Mouse (Mus musculus) ES-E14 (cell line): ENCODE results near the gene Med18. TPM values are rescaled to one million over a fixed set of nuclear protein-coding genes. Genes with fewer than 3 reads are reported as not detected.
A peak's percentile ranks its signal among the peaks of the same experiment; 100 is the strongest.

Experiments used
- DNase-seq: peaks from one replicate; pipeline ENCODE4 v3.0.0-alpha.2; 2013; ENCODE audit warnings: low read depth, low spot score
- H3K27ac ChIP-seq: 2 replicates; pipeline ENCODE4 v1.5.1; 2012; ENCODE audit warnings: low read depth, mild to moderate bottlenecking, low read length, moderate library complexity, mixed read lengths; ENCODE audit not compliant: poor library complexity, insufficient read depth, severe bottlenecking
- H3K36me3 ChIP-seq: 2 replicates; pipeline ENCODE4 v1.6.1; 2012; ENCODE audit warnings: mild to moderate bottlenecking, low read length, moderate library complexity, mixed read lengths; ENCODE audit not compliant: control insufficient read depth, poor library complexity, insufficient read depth, severe bottlenecking
- H3K4me1 ChIP-seq, 2 experiments: fragments of 150-350 bp in 1 of 2; sonication (generic) in 1 of 2; 2 replicates each; pipeline ENCODE4 v1.6.1; 2012; ENCODE audit warnings: low read length in 2 of 2, mild to moderate bottlenecking in 1 of 2, mixed read lengths in 1 of 2; ENCODE audit not compliant: control insufficient read depth in 2 of 2, insufficient read depth in 2 of 2, poor library complexity in 1 of 2
- H3K4me3 ChIP-seq, 2 experiments: fragments of 150-350 bp in 1 of 2; sonication (generic) in 1 of 2; 2 replicates each; pipeline ENCODE4 v1.5.1; 2012; ENCODE audit warnings: low read length in 2 of 2, low read depth in 1 of 2, mild to moderate bottlenecking in 1 of 2, mixed read lengths in 1 of 2; ENCODE audit not compliant: insufficient read depth in 1 of 2, poor library complexity in 1 of 2, severe bottlenecking in 1 of 2
- H3K9ac ChIP-seq: 2 replicates; pipeline ENCODE4 v1.6.1; 2012; ENCODE audit warnings: low read depth, mild to moderate bottlenecking, low read length, mixed read lengths; ENCODE audit not compliant: poor library complexity, insufficient read depth, severe bottlenecking
- H3K9me3 ChIP-seq: fragments of 150-350 bp; sonication (generic); 2 replicates; pipeline ENCODE4 v1.6.1; 2012; ENCODE audit warnings: low read depth, mild to moderate bottlenecking, low read length; ENCODE audit not compliant: control insufficient read depth, insufficient read depth
- CHD2 ChIP-seq: IDR thresholded peaks from 2 replicates; pipeline ENCODE4 v1.6.1; 2014; ENCODE audit warnings: mild to moderate bottlenecking, low read depth, low read length, inconsistent platforms
- HCFC1 ChIP-seq: IDR thresholded peaks from 2 replicates; pipeline ENCODE4 v1.6.1; 2012; ENCODE audit warnings: low read length, inconsistent platforms, borderline replicate concordance; ENCODE audit not compliant: insufficient read depth
- MAFK ChIP-seq: IDR thresholded peaks from 2 replicates; pipeline ENCODE4 v1.6.1; 2014; ENCODE audit warnings: mild to moderate bottlenecking, low read depth, low read length, inconsistent platforms; ENCODE audit not compliant: insufficient read depth
- ZC3H11A ChIP-seq: IDR thresholded peaks from 2 replicates; pipeline ENCODE4 v1.6.1; 2012; ENCODE audit warnings: low read depth, mild to moderate bottlenecking, inconsistent platforms, low read length, borderline replicate concordance
- ZNF384 ChIP-seq: IDR thresholded peaks from 2 replicates; pipeline ENCODE4 v1.6.1; 2012; ENCODE audit warnings: low read depth, low read length, inconsistent platforms
- in situ Hi-C, 2 experiments: fragments of 600-800 bp; cut with MboI; formaldehyde crosslinking; loops; one replicate each; pipeline ENCODE4 v1.15.1; 2025; ENCODE audit warnings: low sequenced_read_pairs in 2 of 2, inconsistent platforms in 1 of 2; ENCODE audit not compliant: unreplicated experiment in 2 of 2
- total RNA-seq: library from RNA; depleted of rRNA; stranded (reverse); fragments of 300-350 nt; gene quantifications from 2 replicates; pipeline ENCODE4 v1.2.3, GENCODE M21; 2012; rRNA removed

Gene Med18
- total RNA-seq = 29.7 and 32.8 TPM in 2 replicates

- in situ Hi-C loops = no loop called here
Observed at GRCm38 (mm10) chr4:132463430-132464254, at the start of gene Med18. TSS of gene Med18 (minus strand) at chr4:132463921.

GRCm38 (mm10) chr4:132512080-132512479 lies 48.4 kb upstream of the Med18 start:
- TF ChIP-seq HCFC1 (no peak), ZC3H11A (no peak), MAFK (no peak), CHD2 (no peak), ZNF384 (no peak)
- Histone ChIP-seq H3K36me3 (peaks cover 2% of the 10 kb centered on the region; the same call in 1 of the 2 replicates), H3K9me3 (no peaks in the 10 kb centered on the region), H3K4me1 (peaks cover 7 to 10% of the 10 kb centered on the region in 2 experiments), H3K4me3 (no peak overlapping the region), H3K9ac (no peak overlapping the region), H3K27ac (no peak overlapping the region)
- in situ Hi-C loops = no loop called here
- DNase-seq = no peak

More at GRCm38 (mm10) chr4:132463430-132464254, at the start of gene Med18:
- peak; percentile 86 for DNase-seq
- peak within 1 kb of the TSS; percentile 92 for H3K9ac ChIP-seq
- peak within 1 kb of the TSS; percentile 92 to 94 for H3K4me3 ChIP-seq
- peak; percentile 64; the same call in 1 of the 2 replicates for TF ChIP-seq HCFC1
- TF ChIP-seq ZNF384 = peak; percentile 95
- TF ChIP-seq MAFK = no peak
- H3K27ac ChIP-seq = peak within 1 kb of the TSS; percentile 55; the same call in 1 of the 2 replicates
- peaks cover 14% of the 10 kb centered on the region for H3K36me3 ChIP-seq
- no peaks in the 10 kb centered on the region for H3K9me3 ChIP-seq
- H3K4me1 ChIP-seq = peaks cover 8 to 13% of the 10 kb centered on the region in 2 experiments; a peak in 3 of 4 replicates

- Histone ChIP-seq H3K4me1 (peaks cover 7 to 10% of the 10 kb centered on the region in 2 experiments; a peak in 3 of 4 replicates), H3K9me3 (no peaks in the 10 kb centered on the region), H3K9ac (peak within 1 kb of the TSS; percentile 99), H3K27ac (peak within 1 kb of the TSS; percentile 97), H3K4me3 (peak within 1 kb of the TSS; percentile 99), H3K36me3 (peaks cover 2% of the 10 kb centered on the region; the same call in 1 of the 2 replicates)
- TF ChIP-seq CHD2 (no peak), HCFC1 (peak; percentile 84)
- DNase-seq = peak; percentile 97
- in situ Hi-C loops = no loop called here
Observed at GRCm38 (mm10) chr4:132510352-132510798, 46.7 kb upstream of the Med18 start, which contains the start of gene Sesn2. TSS of gene Sesn2 (minus strand) at chr4:132510501.

GRCm38 (mm10) chr4:132509621-132510296 lies 46.0 kb upstream of the Med18 start:
- in situ Hi-C loops = no loop called here

More at GRCm38 (mm10) chr4:132509621-132510296, 46.0 kb upstream of the Med18 start:
- Histone ChIP-seq H3K9ac (peak overlapping the region; percentile 99), H3K36me3 (peaks cover 2% of the 10 kb centered on the region; the same call in 1 of the 2 replicates), H3K9me3 (no peaks in the 10 kb centered on the region), H3K4me3 (peak overlapping the region; percentile 99), H3K27ac (peak overlapping the region; percentile 97), H3K4me1 (peaks cover 7 to 10% of the 10 kb centered on the region in 2 experiments; a peak in 3 of 4 replicates)
- DNase-seq = peak; percentile 87
- no peak for TF ChIP-seq ZNF384
- no peak for TF ChIP-seq CHD2
- no peak for TF ChIP-seq MAFK
- TF ChIP-seq HCFC1 = no peak; the same call in 1 of the 2 replicates
- no peak for TF ChIP-seq ZC3H11A
